In the genomic region with DNA sequence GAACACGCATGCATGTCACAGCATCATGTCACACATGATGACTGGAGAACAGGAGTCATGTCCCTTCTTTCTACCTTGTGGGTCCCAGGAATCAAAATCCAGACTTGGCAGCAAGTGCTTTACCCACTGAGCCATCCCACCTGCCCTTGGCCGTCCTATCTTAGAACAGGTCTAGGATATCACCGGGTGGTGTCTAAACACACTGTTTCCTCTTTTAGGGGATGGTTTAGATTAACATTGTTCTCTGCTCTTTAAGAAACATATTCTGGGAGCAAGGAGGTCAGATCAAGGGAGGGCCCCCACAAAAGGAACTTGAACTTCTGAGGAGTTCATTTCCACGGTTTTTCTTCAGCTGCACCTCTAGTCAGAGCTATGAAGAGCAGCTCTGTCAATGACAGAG, we compare ENCODE assay signal across 17 mouse cellular contexts.
"Had no signal": no experiment of that assay in that cellular context is flagged by ENCODE, and none has a peak within 500 bp of the region (broad histone marks: within the 10 kb centered on the region; RNA-seq: fewer than 3 reads in every experiment).

No protein-coding gene starts in this region.

- H3K4me3 ChIP-seq: limb, embryonic 12.5 days; limb, embryonic 15.5 days; lung, embryonic 15.5 days; myocyte; neural tube, embryonic 13.5 days had no signal

- H3K4me2 ChIP-seq: limb, embryonic 12.5 days; limb, embryonic 15.5 days; liver, embryonic 11.5 days had no signal

- H3K27me3 ChIP-seq: limb, embryonic 12.5 days; limb, embryonic 15.5 days; lung, embryonic 15.5 days had no signal

- H3K36me3 ChIP-seq: lung, embryonic 15.5 days had no signal

- DNase-seq: kidney, adult 2 months; kidney, postnatal 25 days; left cerebral cortex, postnatal 4 days; liver, postnatal 0 days; retina, postnatal 1 day; thymus, adult 18-20 months; thymus, postnatal 36 days had no signal

- H3K9ac ChIP-seq: limb, embryonic 12.5 days; limb, embryonic 15.5 days; liver, embryonic 14.5 days; liver, postnatal 0 days; lung, embryonic 15.5 days; neural tube, embryonic 13.5 days had no signal

- ATAC-seq: intestine, postnatal 0 days; liver, postnatal 0 days had no signal

- H3K9me3 ChIP-seq: limb, embryonic 12.5 days; limb, embryonic 15.5 days; lung, embryonic 15.5 days; neural tube, embryonic 13.5 days had no signal

- H3K27ac ChIP-seq: kidney, postnatal 0 days; limb, embryonic 12.5 days; limb, embryonic 15.5 days; liver, embryonic 14.5 days; lung, embryonic 15.5 days; macrophage; neural tube, embryonic 13.5 days had no signal
